Mouse (Mus musculus) midbrain, embryonic 16.5 days (tissue): ENCODE data around the gene Cuta. TPM values are rescaled to one million over a fixed set of nuclear protein-coding genes. Genes with fewer than 3 reads are reported as not detected.
A peak's percentile ranks its signal among the peaks of the same experiment; 100 is the strongest.
"Not testable (repeated sequence)": the region's sequence is repeated elsewhere in the genome, so short reads cannot be mapped to it uniquely, and the experiment has no call there.

ENCODE experiments used
- ATAC-seq: fragments of 200-750 bp; cut with Nextera tagmentation; 2 replicates; pipeline ENCODE4 v1.8.0; 2017; ENCODE audit warnings: moderate TSS enrichment
- H3K27ac ChIP-seq: fragments of 300-500 bp; sonication (generic); 2 replicates; pipeline ENCODE4 v1.5.1; 2014; ENCODE audit warnings: mild to moderate bottlenecking, low read length, mixed read lengths
- H3K27me3 ChIP-seq: fragments of 300-500 bp; sonication (generic); 2 replicates; pipeline ENCODE4 v1.6.1; 2014; ENCODE audit warnings: low read depth, low read length, mixed read lengths; ENCODE audit not compliant: control insufficient read depth, insufficient read depth
- H3K36me3 ChIP-seq: fragments of 300-500 bp; sonication (generic); 2 replicates; pipeline ENCODE4 v1.6.1; 2014; ENCODE audit warnings: mild to moderate bottlenecking, low read length, moderate library complexity, mixed read lengths; ENCODE audit not compliant: control insufficient read depth, insufficient read depth
- H3K4me1 ChIP-seq: fragments of 300-500 bp; sonication (generic); 2 replicates; pipeline ENCODE4 v1.6.1; 2014; ENCODE audit warnings: mild to moderate bottlenecking, low read length, mixed read lengths; ENCODE audit not compliant: control insufficient read depth, insufficient read depth
- H3K4me2 ChIP-seq: fragments of 300-500 bp; sonication (generic); 2 replicates; pipeline ENCODE4 v1.6.1; 2014; ENCODE audit warnings: mild to moderate bottlenecking, low read length, mixed read lengths
- H3K4me3 ChIP-seq: fragments of 300-500 bp; sonication (generic); 2 replicates; pipeline ENCODE4 v1.5.1; 2014; ENCODE audit warnings: low read depth, mild to moderate bottlenecking, low read length, moderate library complexity, mixed read lengths
- H3K9ac ChIP-seq: fragments of 300-500 bp; sonication (generic); 2 replicates; pipeline ENCODE4 v1.6.1; 2014; ENCODE audit warnings: low read depth, low read length, mixed read lengths
- H3K9me3 ChIP-seq: fragments of 300-500 bp; sonication (generic); replicated peaks from 2 replicates; pipeline ENCODE4 v1.6.1; 2014; ENCODE audit warnings: mild to moderate bottlenecking, low read length, mixed read lengths; ENCODE audit not compliant: control insufficient read depth, poor library complexity, severe bottlenecking
- WGBS: fragments of 180-500 bp; shearing (Covaris S2); extraction: QIAGEN DNeasy Blood & Tissue Kit; methylation state at CpG from one replicate; pipeline ENCODE4 v1.1.7; 2014; 5-methylcytosine and 5-hydroxymethylcytosine counted together
- polyA plus RNA-seq: library from polyadenylated mRNA; unstranded; fragments of >200 nt; fragmentation: Nextera tagmentation; extraction: Ambion mirVana; gene quantifications from 2 replicates; pipeline ENCODE4 v1.2.1, GENCODE M21; 2015

Cuta gene
- polyA plus RNA-seq, 1 experiment from 2014 or later, result 130 TPM

GRCm38 (mm10) chr17:26916711-26917482 lies 22.5 kb downstream of the Cuta start, which contains the start of gene Kifc5b:
Kifc5b (plus strand) TSS chr17:26917091.
- Histone ChIP-seq H3K4me1 (peaks cover 4% of the 10 kb centered on the region), H3K4me2 (peak within 1 kb of the TSS; percentile 74), H3K9ac (peak within 1 kb of the TSS; percentile 61), H3K36me3 (no peaks in the 10 kb centered on the region), H3K4me3 (peak within 1 kb of the TSS; percentile 63), H3K27me3 (no peaks in the 10 kb centered on the region), H3K9me3 (no peaks in the 10 kb centered on the region), H3K27ac (no peak within 1 kb of the TSS)
- peak; percentile 99 for ATAC-seq
- under 1% methylated on average over 68 of the region's 72 CpGs for WGBS

DNA sequence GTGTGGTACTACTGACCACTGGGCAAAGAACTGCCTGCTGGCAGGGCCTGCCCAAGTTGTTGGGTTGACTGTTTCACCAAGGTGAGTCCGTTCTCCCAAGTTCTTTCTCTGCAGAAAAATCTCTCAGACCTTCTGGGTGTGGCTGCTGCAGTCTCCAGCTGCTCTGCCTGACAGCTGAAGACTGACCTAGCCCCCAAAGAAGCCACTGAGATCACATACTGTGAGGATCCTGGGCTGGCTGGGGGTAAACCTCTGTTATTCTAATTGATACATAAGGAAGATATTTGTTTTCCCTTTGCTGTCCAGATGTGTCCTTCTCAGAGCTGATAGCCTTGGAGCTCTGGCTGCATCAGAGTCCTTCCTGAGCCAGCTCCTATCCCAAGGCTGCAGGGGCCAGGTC lies 24.1 kb downstream of the Cuta start:
- ATAC-seq, result no peak
- Histone ChIP-seq H3K4me1 (peaks cover 4% of the 10 kb centered on the region), H3K27me3 (no peaks in the 10 kb centered on the region), H3K27ac (no peak overlapping the region), H3K36me3 (no peaks in the 10 kb centered on the region), H3K4me3 (no peak overlapping the region), H3K4me2 (no peak overlapping the region), H3K9ac (no peak overlapping the region), H3K9me3 (no peaks in the 10 kb centered on the region)
- 43% methylated on average over 1 of the region's 1 CpGs for WGBS

GRCm38 (mm10) chr17:26907506-26907905 lies 31.9 kb downstream of the Cuta start:
- not testable (repeated sequence) for H3K4me1 ChIP-seq, H3K27me3 ChIP-seq, H3K4me3 ChIP-seq, H3K9ac ChIP-seq, H3K27ac ChIP-seq, H3K9me3 ChIP-seq, ATAC-seq, H3K4me2 ChIP-seq, H3K36me3 ChIP-seq
- WGBS, result 76% methylated on average over 14 of the region's 15 CpGs

GRCm38 (mm10) chr17:26904320-26904719 lies 35.0 kb downstream of the Cuta start:
- Histone ChIP-seq H3K4me3 (no peak overlapping the region), H3K36me3 (no peaks in the 10 kb centered on the region), H3K9me3 (no peaks in the 10 kb centered on the region), H3K4me2 (no peak overlapping the region), H3K4me1 (no peaks in the 10 kb centered on the region), H3K27ac (no peak overlapping the region), H3K9ac (no peak overlapping the region), H3K27me3 (no peaks in the 10 kb centered on the region)
- 66% methylated on average over 5 of the region's 5 CpGs for WGBS
- ATAC-seq, result no peak

GRCm38 (mm10) chr17:26900916-26901315 lies 38.5 kb downstream of the Cuta start:
- Histone ChIP-seq H3K4me1 (no peaks in the 10 kb centered on the region), H3K9ac (no peak overlapping the region), H3K27me3 (no peaks in the 10 kb centered on the region), H3K9me3 (no peaks in the 10 kb centered on the region), H3K36me3 (no peaks in the 10 kb centered on the region), H3K27ac (no peak overlapping the region), H3K4me3 (no peak overlapping the region), H3K4me2 (no peak overlapping the region)
- ATAC-seq, result no peak
- 87% methylated on average over 6 of the region's 6 CpGs for WGBS

DNA sequence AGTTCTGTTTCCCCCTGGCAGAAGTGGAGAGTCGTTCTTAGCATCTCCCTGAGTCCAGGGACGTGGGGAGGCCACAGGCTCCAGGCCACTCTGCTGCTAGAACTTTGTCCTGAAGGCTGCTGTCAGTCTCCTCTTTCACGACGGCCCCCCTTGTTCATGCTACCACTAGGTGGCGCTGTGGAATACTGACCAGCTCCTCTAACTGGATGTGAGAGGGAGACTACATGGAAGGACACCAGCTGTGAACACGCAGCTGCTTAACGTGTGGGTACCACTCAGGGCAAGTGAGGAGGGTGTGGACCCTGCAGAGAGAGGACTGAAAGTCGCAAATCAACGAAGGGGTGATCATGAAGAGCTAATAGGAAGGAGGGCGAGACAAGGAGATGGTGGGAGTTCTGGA lies 43.8 kb downstream of the Cuta start:
- H3K4me3 ChIP-seq, result no peak overlapping the region
- H3K27me3 ChIP-seq, result no peaks in the 10 kb centered on the region
- no peak for ATAC-seq
- H3K9me3 ChIP-seq, result no peaks in the 10 kb centered on the region
- H3K4me1 ChIP-seq, result peaks cover 2% of the 10 kb centered on the region
- 15% methylated on average over 10 of the region's 10 CpGs for WGBS
- no peak overlapping the region for H3K9ac ChIP-seq
- H3K27ac ChIP-seq, result no peak overlapping the region
- no peaks in the 10 kb centered on the region for H3K36me3 ChIP-seq
- no peak overlapping the region for H3K4me2 ChIP-seq

DNA sequence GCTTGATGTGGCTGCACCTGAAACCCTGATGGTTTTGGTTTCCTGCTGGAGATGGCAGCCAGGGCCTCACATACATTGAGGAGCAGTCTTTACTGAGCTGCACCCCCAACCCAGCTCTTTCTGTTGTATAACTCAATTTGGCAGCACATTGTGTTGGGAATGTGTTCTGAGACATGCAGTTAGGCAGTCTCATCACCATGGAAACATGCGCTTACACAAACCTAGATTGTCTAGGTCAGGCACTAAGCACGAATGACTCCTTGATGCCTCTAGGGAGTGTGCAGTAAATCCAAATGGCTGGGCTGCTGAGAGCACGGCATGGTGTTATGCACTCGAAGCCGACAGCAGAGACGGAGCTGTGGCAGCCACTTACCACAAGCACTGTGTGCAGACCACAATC lies 45.0 kb downstream of the Cuta start:
- Histone ChIP-seq H3K4me1 (peaks cover 2% of the 10 kb centered on the region), H3K4me3 (no peak overlapping the region), H3K9ac (no peak overlapping the region), H3K27me3 (no peaks in the 10 kb centered on the region), H3K9me3 (no peaks in the 10 kb centered on the region), H3K36me3 (no peaks in the 10 kb centered on the region), H3K27ac (no peak overlapping the region), H3K4me2 (no peak overlapping the region)
- WGBS, result 68% methylated on average over 6 of the region's 6 CpGs
- no peak for ATAC-seq

GRCm38 (mm10) chr17:26893492-26893891 lies 45.9 kb downstream of the Cuta start:
- Histone ChIP-seq H3K27me3 (no peaks in the 10 kb centered on the region; the same call in 1 of the 2 replicates), H3K9ac (no peak overlapping the region), H3K27ac (no peak overlapping the region), H3K4me1 (peaks cover 2% of the 10 kb centered on the region), H3K4me2 (no peak overlapping the region), H3K4me3 (no peak overlapping the region), H3K9me3 (no peaks in the 10 kb centered on the region), H3K36me3 (no peaks in the 10 kb centered on the region)
- WGBS, result 47% methylated on average over 6 of the region's 6 CpGs
- no peak for ATAC-seq

- Histone ChIP-seq H3K4me1 (peaks cover 2% of the 10 kb centered on the region), H3K4me2 (no peak overlapping the region), H3K9ac (0 out of 2 replicates have a peak overlapping the region, but pooled peaks have one; percentile 5), H3K36me3 (no peaks in the 10 kb centered on the region), H3K4me3 (no peak overlapping the region), H3K27me3 (no peaks in the 10 kb centered on the region; the same call in 1 of the 2 replicates), H3K9me3 (no peaks in the 10 kb centered on the region), H3K27ac (no peak overlapping the region)
- no peak for ATAC-seq
- WGBS, result 32% methylated on average over 16 of the region's 16 CpGs
These were observed 46.6 kb downstream of the Cuta start for GRCm38 (mm10) chr17:26892635-26893375.
